Mouse (Mus musculus) testis, postnatal 10 days (tissue): ENCODE measurements around the gene Olfr1459.

ENCODE experiments used
- DNase-seq: peaks from one replicate; pipeline ENCODE4 v3.0.0; 2021; ENCODE audit warnings: low spot score

Olfr1459 gene

GRCm38 (mm10) chr19:13149449-13149848 is at the start of gene Olfr1459:
Gene Olfr1459, minus strand, starts transcription at chr19:13149549.
- DNase-seq: no peak

- DNase-seq: no peak
Measured at GRCm38 (mm10) chr19:13185434-13185833, 36.1 kb upstream of the Olfr1459 start, which contains the start of gene Olfr1462. Gene Olfr1462, plus strand, starts transcription at chr19:13185734.

GRCm38 (mm10) chr19:13162700-13163099 is 13.4 kb upstream of the Olfr1459 start, which contains the start of gene Olfr1461:
Gene Olfr1461, plus strand, starts transcription at chr19:13163000.
- DNase-seq: no peak

- DNase-seq: no peak
Measured at GRCm38 (mm10) chr19:13106675-13107074, 42.7 kb downstream of the Olfr1459 start, which contains the start of gene Olfr1458. Gene Olfr1458, minus strand, starts transcription at chr19:13106775.

GRCm38 (mm10) chr19:13097791-13098190 is 51.6 kb downstream of the Olfr1459 start, which contains the start of gene Olfr1457:
Gene Olfr1457, minus strand, starts transcription at chr19:13097891.
- no peak for DNase-seq

GRCm38 (mm10) chr19:13093908-13094307 is 55.4 kb downstream of the Olfr1459 start:
- no peak for DNase-seq
